Mouse (Mus musculus) effector memory CD4-positive, alpha-beta T cell, adult 5 months (primary cell): ENCODE data around the gene Zfp36l3. TPM values are rescaled to one million over a fixed set of nuclear protein-coding genes. Genes with fewer than 3 reads are reported as not detected.

Experiments
- polyA plus RNA-seq: library from polyadenylated mRNA; unstranded; fragments of 100-300 nt; shearing (Covaris generic); gene quantifications from one replicate; pipeline ENCODE4 v1.2.1, GENCODE M21; 2017

The Zfp36l3 gene
- polyA plus RNA-seq, result not detected

GRCm38 (mm10) chrX:53776276-53776675 is at the start of gene Zfp36l3:
Gene Zfp36l3, minus strand, starts transcription at chrX:53776394.

GRCm38 (mm10) chrX:53797519-53797918 is 21.3 kb upstream of the Zfp36l3 start, which contains the start of gene Xlr:
Gene Xlr, minus strand, starts transcription at chrX:53797706.

DNA sequence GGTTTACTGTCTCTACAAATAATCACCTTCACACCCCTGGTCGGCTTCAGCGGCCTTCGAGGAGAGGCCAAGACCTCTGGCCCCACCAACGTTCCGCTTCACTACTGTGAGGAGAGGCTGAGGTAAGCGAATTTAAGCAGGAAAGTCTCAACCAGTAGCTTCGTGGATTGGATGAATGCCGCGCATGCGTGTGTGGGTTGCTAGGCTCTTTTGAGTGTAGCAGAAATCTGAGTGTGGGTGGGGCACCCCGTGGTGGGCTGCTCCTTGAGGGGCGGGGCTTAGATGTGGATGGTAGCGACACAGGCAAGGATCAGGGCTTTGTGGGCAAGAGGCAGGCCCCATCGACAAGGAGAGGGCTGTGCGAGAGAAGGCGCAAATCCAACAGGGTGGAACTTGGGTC is 18.5 kb downstream of the Zfp36l3 start, which contains the start of gene 1700013H16Rik:
Gene 1700013H16Rik (minus strand): TSS at position 96 of the 400 bp plus-strand sequence.

DNA sequence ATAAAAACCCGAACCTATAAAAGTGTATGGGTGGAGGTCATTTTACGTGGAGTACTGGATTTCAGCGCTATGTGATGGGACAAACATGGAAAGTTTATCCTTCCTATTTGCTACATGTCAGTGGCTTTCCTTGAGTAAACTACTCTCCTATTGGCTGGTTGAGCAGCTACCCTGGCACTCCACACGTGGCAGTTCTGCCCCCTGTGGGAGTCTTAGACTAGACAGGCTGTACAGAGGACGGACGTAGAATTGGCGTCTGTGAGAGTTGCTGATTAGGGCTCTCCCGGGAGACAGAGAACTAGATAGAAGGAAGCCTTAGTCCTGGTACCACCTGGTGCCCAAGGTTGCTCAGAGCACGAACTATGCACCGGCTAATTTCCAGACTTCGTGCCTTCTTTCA is 51.6 kb downstream of the Zfp36l3 start, which contains the start of gene 4930502E18Rik:
Gene 4930502E18Rik (plus strand): TSS at position 231 of the 400 bp plus-strand sequence.

Other genes starting within 250 kb of the Zfp36l3 start
- gene Rtl8c, start 168.4 kb downstream of the Zfp36l3 start, polyA plus RNA-seq, result 13.8 TPM
- not detected for gene Gm14597, start 167.4 kb downstream of the Zfp36l3 start, polyA plus RNA-seq
- 12.1 TPM for gene Rtl8a, start 132.7 kb downstream of the Zfp36l3 start, polyA plus RNA-seq
- 6.8 TPM for gene Rtl8b, start 106.0 kb downstream of the Zfp36l3 start, polyA plus RNA-seq
- not detected for gene 4930502E18Rik, start 51.6 kb downstream of the Zfp36l3 start, polyA plus RNA-seq
- gene 1700013H16Rik, start 18.6 kb downstream of the Zfp36l3 start, polyA plus RNA-seq, result not detected
- 1.7 TPM for gene Xlr, start 21.3 kb upstream of the Zfp36l3 start, polyA plus RNA-seq